Mouse (Mus musculus): ENCODE measurements around the gene Tex13c2. TPM values are rescaled to one million over a fixed set of nuclear protein-coding genes. Genes with fewer than 3 reads are reported as not detected.

Gene Tex13c2
- not detected in 2 replicates for polyA plus RNA-seq (2012; rRNA removed; ENCODE audit: low replicate concordance)

GRCm38 (mm10) chrX:42489446-42489845 is at the start of gene Tex13c2:
Gene Tex13c2 (plus strand): TSS chrX:42489691.

GRCm38 (mm10) chrX:42502291-42503043 is 13.0 kb downstream of the Tex13c2 start, which contains the start of gene Sh2d1a:
Gene Sh2d1a (plus strand): TSS chrX:42502453.

Other genes starting within 250 kb of the Tex13c2 start
- gene Sh2d1a, start 12.8 kb downstream of the Tex13c2 start, polyA plus RNA-seq (2012; rRNA removed; ENCODE audit: low replicate concordance): 0.68 TPM in 1 of 2 replicates, not detected in the other